Mouse (Mus musculus): ENCODE measurements around the gene Apopt1. TPM values are rescaled to one million over a fixed set of nuclear protein-coding genes. Genes with fewer than 3 reads are reported as not detected.
A peak's percentile ranks its signal among the peaks of the same experiment; 100 is the strongest.

The Apopt1 gene
- polyA plus RNA-seq, 1 experiment from 2014 or later = 52.9 TPM

GRCm38 (mm10) chr12:111756082-111756697 is 43.1 kb downstream of the Apopt1 start:
- Histone ChIP-seq H3K9ac (ENCODE audit: low read depth, low read length) (no peak overlapping the region), H3K4me2 (ENCODE audit: low read length) (no peak overlapping the region), H3K27me3 (replicated peaks; ENCODE audit: control insufficient read depth, insufficient read depth, low read length) (no peaks in the 10 kb centered on the region), H3K27ac (ENCODE audit: low read depth, low read length) (no peak overlapping the region), H3K9me3 (ENCODE audit: control insufficient read depth, low read length) (no peaks in the 10 kb centered on the region), H3K4me1 (ENCODE audit: control insufficient read depth, insufficient read depth, low read depth, low read length) (peaks cover 20% of the 10 kb centered on the region), H3K4me3 (ENCODE audit: low read length) (no peak overlapping the region), H3K36me3 (ENCODE audit: control insufficient read depth, insufficient read depth, low read length) (no peaks in the 10 kb centered on the region)
- 59% methylated on average over 4 of the region's 4 CpGs for WGBS
- ATAC-seq = no peak

GRCm38 (mm10) chr12:111756698-111757082 is 43.6 kb downstream of the Apopt1 start:
- 48% methylated on average over 5 of the region's 5 CpGs for WGBS
- Histone ChIP-seq H3K27me3 (replicated peaks; ENCODE audit: control insufficient read depth, insufficient read depth, low read length) (no peaks in the 10 kb centered on the region), H3K4me3 (ENCODE audit: low read length) (no peak overlapping the region), H3K36me3 (ENCODE audit: control insufficient read depth, insufficient read depth, low read length) (no peaks in the 10 kb centered on the region), H3K27ac (ENCODE audit: low read depth, low read length) (no peak overlapping the region), H3K4me2 (ENCODE audit: low read length) (no peak overlapping the region), H3K4me1 (ENCODE audit: control insufficient read depth, insufficient read depth, low read depth, low read length) (peaks cover 25% of the 10 kb centered on the region), H3K9ac (ENCODE audit: low read depth, low read length) (no peak overlapping the region), H3K9me3 (ENCODE audit: control insufficient read depth, low read length) (no peaks in the 10 kb centered on the region)
- ATAC-seq = no peak

- 44% methylated on average over 10 of the region's 10 CpGs for WGBS
- Histone ChIP-seq H3K9ac (ENCODE audit: low read depth, low read length) (peak overlapping the region; percentile 99), H3K9me3 (ENCODE audit: control insufficient read depth, low read length) (no peaks in the 10 kb centered on the region), H3K4me3 (ENCODE audit: low read length) (peak overlapping the region; percentile 91), H3K27me3 (replicated peaks; ENCODE audit: control insufficient read depth, insufficient read depth, low read length) (no peaks in the 10 kb centered on the region), H3K27ac (ENCODE audit: low read depth, low read length) (peak overlapping the region; percentile 98), H3K4me2 (ENCODE audit: low read length) (peak overlapping the region; percentile 99), H3K4me1 (ENCODE audit: control insufficient read depth, insufficient read depth, low read depth, low read length) (peaks cover 31% of the 10 kb centered on the region), H3K36me3 (ENCODE audit: control insufficient read depth, insufficient read depth, low read length) (no peaks in the 10 kb centered on the region)
- ATAC-seq = no peak
Observed at GRCm38 (mm10) chr12:111757561-111758325, 44.7 kb downstream of the Apopt1 start.

- peak within 1 kb of the TSS; percentile 98 for H3K27ac ChIP-seq (ENCODE audit: low read depth, low read length)
- peak; percentile 82 for ATAC-seq
- no peaks in the 10 kb centered on the region for H3K36me3 ChIP-seq (ENCODE audit: control insufficient read depth, insufficient read depth, low read length)
- no peaks in the 10 kb centered on the region for H3K27me3 ChIP-seq (replicated peaks; ENCODE audit: control insufficient read depth, insufficient read depth, low read length)
- under 1% methylated on average over 66 of the region's 85 CpGs for WGBS
- H3K9me3 ChIP-seq (ENCODE audit: control insufficient read depth, low read length) = no peaks in the 10 kb centered on the region
- peak within 1 kb of the TSS; percentile 99 for H3K9ac ChIP-seq (ENCODE audit: low read depth, low read length)
- peaks cover 31% of the 10 kb centered on the region for H3K4me1 ChIP-seq (ENCODE audit: control insufficient read depth, insufficient read depth, low read depth, low read length)
- peak within 1 kb of the TSS; percentile 91 for H3K4me3 ChIP-seq (ENCODE audit: low read length)
- H3K4me2 ChIP-seq (ENCODE audit: low read length) = peak within 1 kb of the TSS; percentile 99
Observed at GRCm38 (mm10) chr12:111758381-111759175, 45.5 kb downstream of the Apopt1 start, which contains the start of gene Klc1. Klc1 (plus strand) TSS chr12:111758849.

- Histone ChIP-seq H3K36me3 (ENCODE audit: control insufficient read depth, insufficient read depth, low read length) (no peaks in the 10 kb centered on the region), H3K4me1 (ENCODE audit: control insufficient read depth, insufficient read depth, low read depth, low read length) (peaks cover 31% of the 10 kb centered on the region), H3K9ac (ENCODE audit: low read depth, low read length) (peak overlapping the region; percentile 99), H3K4me3 (ENCODE audit: low read length) (peak overlapping the region; percentile 91), H3K9me3 (ENCODE audit: control insufficient read depth, low read length) (no peaks in the 10 kb centered on the region), H3K27me3 (replicated peaks; ENCODE audit: control insufficient read depth, insufficient read depth, low read length) (no peaks in the 10 kb centered on the region), H3K4me2 (ENCODE audit: low read length) (peak overlapping the region; percentile 99), H3K27ac (ENCODE audit: low read depth, low read length) (peak overlapping the region; percentile 98)
- WGBS = under 1% methylated on average over 35 of the region's 35 CpGs
- ATAC-seq = peak; percentile 58
Observed at GRCm38 (mm10) chr12:111759176-111760061, 46.4 kb downstream of the Apopt1 start.

- Histone ChIP-seq H3K4me1 (ENCODE audit: control insufficient read depth, insufficient read depth, low read depth, low read length) (peaks cover 31% of the 10 kb centered on the region), H3K27me3 (replicated peaks; ENCODE audit: control insufficient read depth, insufficient read depth, low read length) (no peaks in the 10 kb centered on the region), H3K27ac (ENCODE audit: low read depth, low read length) (no peak overlapping the region), H3K36me3 (ENCODE audit: control insufficient read depth, insufficient read depth, low read length) (no peaks in the 10 kb centered on the region), H3K4me2 (ENCODE audit: low read length) (peak overlapping the region; percentile 99), H3K9ac (ENCODE audit: low read depth, low read length) (peak overlapping the region; percentile 99), H3K9me3 (ENCODE audit: control insufficient read depth, low read length) (no peaks in the 10 kb centered on the region), H3K4me3 (ENCODE audit: low read length) (peak overlapping the region; percentile 91)
- 56% methylated on average over 7 of the region's 7 CpGs for WGBS
- no peak for ATAC-seq
Observed at GRCm38 (mm10) chr12:111760306-111760908, 47.3 kb downstream of the Apopt1 start.

GRCm38 (mm10) chr12:111762620-111763280 is 49.7 kb downstream of the Apopt1 start:
- H3K4me1 ChIP-seq (ENCODE audit: control insufficient read depth, insufficient read depth, low read depth, low read length) = peaks cover 42% of the 10 kb centered on the region
- no peaks in the 10 kb centered on the region for H3K9me3 ChIP-seq (ENCODE audit: control insufficient read depth, low read length)
- H3K27me3 ChIP-seq (replicated peaks; ENCODE audit: control insufficient read depth, insufficient read depth, low read length) = no peaks in the 10 kb centered on the region
- 89% methylated on average over 13 of the region's 13 CpGs for WGBS
- H3K4me2 ChIP-seq (ENCODE audit: low read length) = no peak overlapping the region
- H3K9ac ChIP-seq (ENCODE audit: low read depth, low read length) = no peak overlapping the region
- H3K27ac ChIP-seq (ENCODE audit: low read depth, low read length) = no peak overlapping the region
- H3K36me3 ChIP-seq (ENCODE audit: control insufficient read depth, insufficient read depth, low read length) = no peaks in the 10 kb centered on the region
- H3K4me3 ChIP-seq (ENCODE audit: low read length) = no peak overlapping the region
- no peak for ATAC-seq
